Mouse (Mus musculus) intestine, embryonic 16.5 days (tissue): Measurements from ENCODE around the gene Stat5a. TPM values are rescaled to one million over a fixed set of nuclear protein-coding genes. Genes with fewer than 3 reads are reported as not detected.

Experiments used
- ATAC-seq: fragments of 200-750 bp; cut with Nextera tagmentation; 2 replicates; pipeline ENCODE4 v1.8.0; 2017; ENCODE audit warnings: moderate TSS enrichment, moderate library complexity
- H3K27ac ChIP-seq: fragments of 300-500 bp; sonication (generic); 2 replicates; pipeline ENCODE4 v1.5.1; 2014; ENCODE audit warnings: mild to moderate bottlenecking, low read length
- H3K27me3 ChIP-seq: fragments of 300-500 bp; sonication (generic); replicated peaks from 2 replicates; pipeline ENCODE4 v1.6.1; 2014; ENCODE audit warnings: low read length, control low read depth, mixed read lengths; ENCODE audit not compliant: control insufficient read depth, insufficient read depth
- H3K36me3 ChIP-seq: fragments of 300-500 bp; sonication (generic); 2 replicates; pipeline ENCODE4 v1.6.1; 2014; ENCODE audit warnings: low read length, control low read depth; ENCODE audit not compliant: control insufficient read depth, insufficient read depth
- H3K4me1 ChIP-seq: fragments of 300-500 bp; sonication (generic); 2 replicates; pipeline ENCODE4 v1.6.1; 2014; ENCODE audit warnings: low read length, control low read depth, mixed read lengths; ENCODE audit not compliant: control insufficient read depth, insufficient read depth
- H3K4me2 ChIP-seq: fragments of 300-500 bp; sonication (generic); 2 replicates; pipeline ENCODE4 v1.6.1; 2014; ENCODE audit warnings: low read depth, low read length, control low read depth
- H3K4me3 ChIP-seq: fragments of 300-500 bp; sonication (generic); 2 replicates; pipeline ENCODE4 v1.5.1; 2014; ENCODE audit warnings: mild to moderate bottlenecking, low read length
- H3K9ac ChIP-seq: fragments of 300-500 bp; sonication (generic); 2 replicates; pipeline ENCODE4 v1.6.1; 2014; ENCODE audit warnings: low read depth, low read length
- H3K9me3 ChIP-seq: fragments of 300-500 bp; sonication (generic); 2 replicates; pipeline ENCODE4 v1.6.1; 2016; ENCODE audit warnings: low read length, control low read depth; ENCODE audit not compliant: control insufficient read depth
- WGBS: fragments of 180-500 bp; shearing (Covaris S2); extraction: QIAGEN DNeasy Blood & Tissue Kit; methylation state at CpG from one replicate; pipeline ENCODE4 v1.1.7; 2014; 5-methylcytosine and 5-hydroxymethylcytosine counted together
- polyA plus RNA-seq: library from polyadenylated mRNA; unstranded; fragments of >200 nt; fragmentation: Nextera tagmentation; extraction: Ambion mirVana; gene quantifications from 2 replicates; pipeline ENCODE4 v1.2.1, GENCODE M21; 2015

The Stat5a gene
- polyA plus RNA-seq, 1 experiment from 2014 or later = 6.2 TPM

- Histone ChIP-seq H3K27ac (no peak overlapping the region), H3K9ac (no peak overlapping the region), H3K36me3 (no peaks in the 10 kb centered on the region), H3K4me2 (no peak overlapping the region), H3K4me1 (peaks cover 15% of the 10 kb centered on the region), H3K9me3 (no peaks in the 10 kb centered on the region), H3K4me3 (no peak overlapping the region), H3K27me3 (no peaks in the 10 kb centered on the region)
- ATAC-seq = no peak
- 85% methylated on average over 12 of the region's 12 CpGs for WGBS
Observed at GRCm38 (mm10) chr11:100829691-100830090, 29.5 kb upstream of the Stat5a start.

GRCm38 (mm10) chr11:100831396-100831795 lies 27.8 kb upstream of the Stat5a start:
- 79% methylated on average over 10 of the region's 10 CpGs for WGBS
- Histone ChIP-seq H3K9me3 (no peaks in the 10 kb centered on the region), H3K4me3 (no peak overlapping the region), H3K9ac (no peak overlapping the region), H3K27ac (no peak overlapping the region), H3K4me2 (no peak overlapping the region), H3K36me3 (no peaks in the 10 kb centered on the region), H3K27me3 (no peaks in the 10 kb centered on the region), H3K4me1 (peaks cover 15% of the 10 kb centered on the region)
- ATAC-seq = no peak

GRCm38 (mm10) chr11:100833466-100833865 lies 25.7 kb upstream of the Stat5a start:
- H3K4me2 ChIP-seq = no peak overlapping the region
- ATAC-seq = peak; percentile 65
- no peak overlapping the region for H3K4me3 ChIP-seq
- no peaks in the 10 kb centered on the region for H3K9me3 ChIP-seq
- H3K27ac ChIP-seq = no peak overlapping the region
- no peaks in the 10 kb centered on the region for H3K27me3 ChIP-seq
- H3K9ac ChIP-seq = no peak overlapping the region
- no peaks in the 10 kb centered on the region for H3K36me3 ChIP-seq
- H3K4me1 ChIP-seq = peaks cover 4% of the 10 kb centered on the region; the same call in 1 of the 2 replicates
- WGBS = 54% methylated on average over 7 of the region's 7 CpGs

- no peaks in the 10 kb centered on the region for H3K27me3 ChIP-seq
- H3K4me1 ChIP-seq = peaks cover 7% of the 10 kb centered on the region
- 73% methylated on average over 9 of the region's 9 CpGs for WGBS
- no peak overlapping the region for H3K27ac ChIP-seq
- no peaks in the 10 kb centered on the region for H3K36me3 ChIP-seq
- ATAC-seq = no peak
- H3K4me2 ChIP-seq = no peak overlapping the region
- H3K4me3 ChIP-seq = no peak overlapping the region
- H3K9ac ChIP-seq = no peak overlapping the region
- H3K9me3 ChIP-seq = no peaks in the 10 kb centered on the region
Observed at GRCm38 (mm10) chr11:100836923-100837702, 22.0 kb upstream of the Stat5a start.

GRCm38 (mm10) chr11:100838894-100839293 lies 20.3 kb upstream of the Stat5a start:
- Histone ChIP-seq H3K4me2 (no peak overlapping the region), H3K36me3 (no peaks in the 10 kb centered on the region), H3K27me3 (no peaks in the 10 kb centered on the region), H3K9ac (no peak overlapping the region), H3K9me3 (no peaks in the 10 kb centered on the region), H3K4me1 (peaks cover 6% of the 10 kb centered on the region), H3K27ac (no peak overlapping the region), H3K4me3 (no peak overlapping the region)
- no peak for ATAC-seq
- 95% methylated on average over 9 of the region's 9 CpGs for WGBS

GRCm38 (mm10) chr11:100839523-100839922 lies 19.6 kb upstream of the Stat5a start:
- Histone ChIP-seq H3K4me3 (no peak overlapping the region), H3K9me3 (no peaks in the 10 kb centered on the region), H3K27me3 (no peaks in the 10 kb centered on the region), H3K4me2 (no peak overlapping the region), H3K9ac (no peak overlapping the region), H3K27ac (no peak overlapping the region), H3K36me3 (no peaks in the 10 kb centered on the region), H3K4me1 (peaks cover 5% of the 10 kb centered on the region)
- no peak for ATAC-seq
- WGBS = 56% methylated on average over 8 of the region's 8 CpGs

GRCm38 (mm10) chr11:100840866-100841265 lies 18.3 kb upstream of the Stat5a start:
- 71% methylated on average over 12 of the region's 12 CpGs for WGBS

GRCm38 (mm10) chr11:100842025-100842424 lies 17.1 kb upstream of the Stat5a start:
- no peaks in the 10 kb centered on the region for H3K9me3 ChIP-seq
- no peak overlapping the region for H3K4me3 ChIP-seq
- no peaks in the 10 kb centered on the region for H3K27me3 ChIP-seq
- H3K27ac ChIP-seq = no peak overlapping the region
- no peaks in the 10 kb centered on the region for H3K36me3 ChIP-seq
- peaks cover 3% of the 10 kb centered on the region; the same call in 1 of the 2 replicates for H3K4me1 ChIP-seq
- no peak for ATAC-seq
- no peak overlapping the region for H3K4me2 ChIP-seq
- no peak overlapping the region for H3K9ac ChIP-seq
- WGBS = 65% methylated on average over 7 of the region's 7 CpGs

More at GRCm38 (mm10) chr11:100840866-100841265, 18.3 kb upstream of the Stat5a start:
- Histone ChIP-seq H3K27ac (no peak overlapping the region), H3K4me2 (no peak overlapping the region), H3K9ac (no peak overlapping the region), H3K27me3 (no peaks in the 10 kb centered on the region), H3K4me1 (peaks cover 3% of the 10 kb centered on the region; the same call in 1 of the 2 replicates), H3K36me3 (no peaks in the 10 kb centered on the region), H3K9me3 (no peaks in the 10 kb centered on the region), H3K4me3 (no peak overlapping the region)
- no peak for ATAC-seq

GRCm38 (mm10) chr11:100843070-100843669 lies 16.0 kb upstream of the Stat5a start:
- WGBS = 91% methylated on average over 8 of the region's 8 CpGs
- Histone ChIP-seq H3K9ac (no peak overlapping the region), H3K4me1 (peaks cover 3% of the 10 kb centered on the region), H3K4me3 (no peak overlapping the region), H3K27me3 (no peaks in the 10 kb centered on the region), H3K9me3 (no peaks in the 10 kb centered on the region), H3K36me3 (no peaks in the 10 kb centered on the region), H3K4me2 (no peak overlapping the region), H3K27ac (no peak overlapping the region)
- ATAC-seq = no peak
